Mouse (Mus musculus) hindbrain, postnatal 0 days (tissue): ENCODE measurements at regions not wholly inside any gene's neighbourhood (a gene's known extent, or its start where the extent isn't known, plus 50 kb on each side); places are given as distances from the start of the nearest gene placed in this dataset.

ENCODE experiments used
- ATAC-seq: fragments of 200-750 bp; cut with Nextera tagmentation; 2 replicates; pipeline ENCODE4 v1.8.0; 2017; ENCODE audit warnings: mild to moderate bottlenecking, moderate TSS enrichment, moderate library complexity
- DNase-seq: peaks from one replicate; pipeline ENCODE4 v3.0.0-alpha.2; 2015; ENCODE audit warnings: low spot score
- H3K27ac ChIP-seq: fragments of 300-500 bp; sonication (generic); 2 replicates; pipeline ENCODE4 v1.5.1; 2014; ENCODE audit warnings: mild to moderate bottlenecking
- H3K27me3 ChIP-seq: fragments of 300-500 bp; sonication (generic); 2 replicates; pipeline ENCODE4 v1.6.1; 2014; ENCODE audit warnings: low read length, mixed read lengths; ENCODE audit not compliant: insufficient read depth
- H3K36me3 ChIP-seq: fragments of 300-500 bp; sonication (generic); 2 replicates; pipeline ENCODE4 v1.6.1; 2014; ENCODE audit warnings: low read length, mixed read lengths; ENCODE audit not compliant: insufficient read depth
- H3K4me1 ChIP-seq: fragments of 300-500 bp; sonication (generic); 2 replicates; pipeline ENCODE4 v1.6.1; 2014; ENCODE audit warnings: antibody characterized with exemption, low read length, mixed read lengths; ENCODE audit not compliant: insufficient read depth
- H3K4me2 ChIP-seq: fragments of 300-500 bp; sonication (generic); 2 replicates; pipeline ENCODE4 v1.6.1; 2014; ENCODE audit warnings: low read depth, mild to moderate bottlenecking, low read length, moderate library complexity, mixed read lengths
- H3K4me3 ChIP-seq: fragments of 300-500 bp; sonication (generic); 2 replicates; pipeline ENCODE4 v1.5.1; 2014; ENCODE audit warnings: low read length
- H3K9ac ChIP-seq: fragments of 300-500 bp; sonication (generic); replicated peaks from 2 replicates; pipeline ENCODE4 v1.6.1; 2014; ENCODE audit warnings: mild to moderate bottlenecking, low read length, moderate library complexity, mixed read lengths
- H3K9me3 ChIP-seq: fragments of 300-500 bp; sonication (generic); 2 replicates; pipeline ENCODE4 v1.6.1; 2016; ENCODE audit warnings: low read length, mixed read lengths
- CTCF ChIP-seq: IDR thresholded peaks from 2 replicates; pipeline ENCODE4 v1.5.1; 2016; ENCODE audit warnings: antibody characterized with exemption, control low read depth, low read depth
- WGBS: fragments of 180-500 bp; shearing (Covaris S2); extraction: QIAGEN DNeasy Blood & Tissue Kit; methylation state at CpG from one replicate; pipeline ENCODE4 v1.1.7; 2014; 5-methylcytosine and 5-hydroxymethylcytosine counted together

DNA sequence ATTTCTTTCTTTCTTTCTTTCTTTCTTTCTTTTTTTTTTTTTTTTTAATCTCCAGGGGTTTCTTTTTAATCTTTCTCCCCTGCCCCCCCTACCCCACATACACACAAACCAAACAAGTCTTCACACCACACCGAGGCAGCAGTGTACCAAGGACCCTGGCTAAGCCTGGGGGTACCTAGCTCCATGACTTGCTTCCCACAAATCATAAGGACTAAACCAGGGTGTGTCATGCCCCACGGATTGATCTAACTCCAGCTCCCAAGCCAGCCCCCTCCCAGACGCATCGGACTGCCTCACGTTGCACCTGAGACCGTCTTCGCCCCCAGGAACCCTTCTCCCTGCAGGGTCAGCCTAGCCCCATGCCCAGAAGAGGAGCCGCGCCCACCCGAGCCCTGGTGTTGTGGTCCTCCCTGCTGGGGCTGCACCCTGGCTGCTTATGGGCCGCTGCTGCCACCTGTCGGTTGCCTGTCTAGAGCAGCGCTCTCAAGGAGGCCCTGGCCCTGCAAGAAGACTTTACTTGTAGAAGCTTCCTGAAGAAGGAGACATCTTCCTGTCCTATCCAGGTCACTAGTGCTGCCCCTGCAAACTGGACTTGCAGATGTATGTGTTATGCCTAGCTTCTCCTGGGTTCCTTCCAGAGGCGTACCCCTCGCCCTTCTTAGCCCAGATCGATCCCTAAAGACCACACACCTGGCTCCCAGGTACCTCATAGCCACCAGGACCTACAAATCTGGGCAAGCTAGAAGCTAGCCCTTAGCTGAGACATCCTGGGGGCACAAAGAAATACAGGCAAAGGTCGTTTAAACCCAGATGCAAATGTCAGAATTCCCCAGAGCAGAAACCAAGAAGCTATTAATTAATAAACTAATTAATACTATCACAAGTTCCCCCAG lies 56.2 kb upstream of the Plet1 start:
- peak; percentile 94 for DNase-seq
- Histone ChIP-seq H3K27ac (no peak overlapping the region), H3K36me3 (no peaks in the 10 kb centered on the region), H3K4me3 (peak overlapping the region; percentile 23), H3K27me3 (no peaks in the 10 kb centered on the region; the same call in 1 of the 2 replicates), H3K9me3 (no peaks in the 10 kb centered on the region), H3K9ac (peak overlapping the region; percentile 6; the same call in 1 of the 2 replicates), H3K4me1 (no peaks in the 10 kb centered on the region), H3K4me2 (peak overlapping the region; percentile 56)
- 14% methylated on average over 17 of the region's 17 CpGs for WGBS
- peak; percentile 87 for ATAC-seq
- peak; percentile 97 for TF ChIP-seq CTCF

DNA sequence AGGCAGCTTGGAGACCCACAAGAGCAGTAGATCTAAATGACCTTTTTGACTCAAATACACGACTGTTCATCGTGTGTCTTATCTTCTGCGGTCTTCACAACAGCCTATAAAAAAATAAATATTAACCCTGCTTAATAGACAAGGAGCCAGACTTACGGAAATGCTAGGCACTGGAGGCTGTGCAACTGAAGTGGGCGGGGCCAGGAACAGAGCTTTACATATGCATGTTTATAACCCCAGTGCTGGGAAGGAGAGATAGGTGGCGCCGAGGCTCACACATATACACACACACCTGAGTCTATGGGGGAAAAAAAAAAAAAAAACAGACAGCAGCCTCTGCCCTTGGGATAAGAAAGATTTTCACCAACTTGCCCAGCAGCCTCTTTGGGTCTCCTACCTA lies 55.6 kb upstream of the Plet1 start:
- DNase-seq (no peak), ATAC-seq (no peak)
- no peak overlapping the region for H3K4me2 ChIP-seq
- no peaks in the 10 kb centered on the region for H3K4me1 ChIP-seq
- no peak overlapping the region for H3K9ac ChIP-seq
- H3K27me3 ChIP-seq = no peaks in the 10 kb centered on the region; the same call in 1 of the 2 replicates
- no peak overlapping the region for H3K4me3 ChIP-seq
- no peaks in the 10 kb centered on the region for H3K36me3 ChIP-seq
- H3K27ac ChIP-seq = no peak overlapping the region
- 68% methylated on average over 7 of the region's 7 CpGs for WGBS
- H3K9me3 ChIP-seq = no peaks in the 10 kb centered on the region
- TF ChIP-seq CTCF = no peak

DNA sequence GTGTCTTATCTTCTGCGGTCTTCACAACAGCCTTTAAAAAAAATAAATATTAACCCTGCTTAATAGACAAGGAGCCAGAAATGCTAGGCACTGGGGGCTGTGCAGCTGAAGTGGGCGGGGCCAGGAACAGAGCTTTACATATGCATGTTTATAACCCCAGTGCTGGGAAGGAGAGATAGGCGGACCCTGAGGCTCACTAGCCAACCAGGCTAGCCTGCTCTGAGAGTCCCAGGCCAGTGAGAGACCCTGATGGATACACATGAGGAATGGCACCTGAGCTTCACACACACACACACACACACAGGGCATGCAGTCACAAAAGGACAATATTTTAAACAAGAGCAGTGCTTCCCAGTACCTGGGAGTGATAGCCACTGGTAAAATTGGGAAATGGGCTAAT lies 54.1 kb upstream of the Plet1 start:
- no peaks in the 10 kb centered on the region for H3K36me3 ChIP-seq
- no peak overlapping the region for H3K9ac ChIP-seq
- H3K4me1 ChIP-seq = no peaks in the 10 kb centered on the region
- H3K27ac ChIP-seq = no peak overlapping the region
- ATAC-seq (no peak), DNase-seq (no peak)
- H3K4me2 ChIP-seq = no peak overlapping the region
- no peaks in the 10 kb centered on the region; the same call in 1 of the 2 replicates for H3K27me3 ChIP-seq
- H3K4me3 ChIP-seq = no peak overlapping the region
- no peak for TF ChIP-seq CTCF
- 69% methylated on average over 3 of the region's 3 CpGs for WGBS
- H3K9me3 ChIP-seq = no peaks in the 10 kb centered on the region

DNA sequence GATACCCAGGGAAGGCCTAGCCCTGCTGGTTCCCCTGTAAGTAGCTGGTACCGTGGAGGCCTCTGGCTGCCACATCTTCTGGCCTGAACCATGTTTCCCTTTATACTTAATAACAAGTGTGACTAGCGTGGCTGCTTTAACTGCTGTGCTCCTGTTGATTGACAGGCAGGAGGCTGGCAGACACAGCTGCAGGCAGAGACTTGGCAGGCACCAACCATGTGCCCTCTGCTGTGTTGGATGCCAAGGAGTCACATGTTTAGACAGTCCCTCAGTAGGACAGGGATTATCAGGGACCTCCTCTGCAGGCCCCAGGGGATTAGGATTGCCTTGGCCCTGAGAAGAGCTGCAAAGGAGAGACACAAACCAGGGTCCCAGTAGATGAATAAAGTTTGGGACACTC lies 53.6 kb upstream of the Plet1 start:
- no peaks in the 10 kb centered on the region for H3K9me3 ChIP-seq
- peak; percentile 86 for ATAC-seq
- no peak overlapping the region for H3K4me3 ChIP-seq
- no peak overlapping the region for H3K4me2 ChIP-seq
- no peaks in the 10 kb centered on the region; the same call in 1 of the 2 replicates for H3K27me3 ChIP-seq
- no peak for TF ChIP-seq CTCF
- DNase-seq = peak; percentile 75
- H3K4me1 ChIP-seq = no peaks in the 10 kb centered on the region
- WGBS = 35% methylated on average over 2 of the region's 2 CpGs
- no peaks in the 10 kb centered on the region for H3K36me3 ChIP-seq
- H3K27ac ChIP-seq = no peak overlapping the region
- H3K9ac ChIP-seq = no peak overlapping the region

DNA sequence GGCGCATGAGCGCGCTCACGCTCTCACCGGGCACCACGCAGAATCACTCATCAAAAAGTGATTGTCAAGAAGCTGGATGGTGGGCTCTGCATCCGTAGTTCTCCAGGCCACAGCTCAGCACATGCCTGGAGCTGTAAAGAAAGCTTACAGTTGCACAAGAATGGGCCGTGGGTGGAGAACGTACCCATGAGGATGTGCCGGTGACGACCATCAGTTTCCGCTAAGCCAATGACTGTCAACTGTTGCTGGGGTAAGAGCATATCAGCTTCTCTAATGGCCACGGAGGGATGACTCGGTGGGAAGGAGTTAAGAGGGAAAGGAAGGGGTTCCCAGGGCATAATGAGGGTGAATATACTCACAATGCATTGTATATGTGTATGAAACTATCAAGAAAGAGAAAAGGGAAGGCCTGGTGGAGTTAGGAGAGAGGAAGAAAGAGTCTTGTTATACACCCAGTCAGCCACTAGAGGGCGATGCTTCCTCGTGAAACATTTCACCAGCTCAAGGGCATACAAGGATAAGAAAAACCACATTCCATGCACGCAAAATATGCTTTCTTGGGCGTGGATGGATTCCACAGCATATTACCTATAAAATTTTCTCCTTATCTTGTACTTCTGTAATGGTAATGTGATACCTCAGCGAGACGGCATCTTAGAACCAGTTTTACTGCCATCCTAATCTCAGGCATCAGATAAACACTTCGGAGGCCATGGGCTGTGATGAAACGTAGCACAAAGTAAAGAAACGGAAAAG lies 50.4 kb upstream of the Plet1 start:
- Histone ChIP-seq H3K4me1 (peaks cover 3% of the 10 kb centered on the region; the same call in 1 of the 2 replicates), H3K9ac (no peak overlapping the region), H3K36me3 (no peaks in the 10 kb centered on the region), H3K9me3 (no peaks in the 10 kb centered on the region), H3K27me3 (no peaks in the 10 kb centered on the region; the same call in 1 of the 2 replicates), H3K27ac (peak overlapping the region; percentile 45; the same call in 1 of the 2 replicates), H3K4me3 (no peak overlapping the region), H3K4me2 (no peak overlapping the region)
- TF ChIP-seq CTCF = peak; percentile 93
- WGBS = 59% methylated on average over 23 of the region's 23 CpGs
- DNase-seq = peak; percentile 88
- ATAC-seq = no peak
